Mouse (Mus musculus) hindbrain, embryonic 11.5 days (tissue): ENCODE measurements around the gene Cfap97d1. TPM values are rescaled to one million over a fixed set of nuclear protein-coding genes. Genes with fewer than 3 reads are reported as not detected.
"Not testable (repeated sequence)": the region's sequence is repeated elsewhere in the genome, so short reads cannot be mapped to it uniquely, and the experiment has no call there.

Source experiments
- ATAC-seq: fragments of 200-750 bp; cut with Nextera tagmentation; 2 replicates; pipeline ENCODE4 v1.8.0; 2017; ENCODE audit warnings: mild to moderate bottlenecking, moderate TSS enrichment, moderate library complexity; ENCODE audit not compliant: low FRiP score
- DNase-seq: peaks from one replicate; pipeline ENCODE4 v3.0.0-alpha.2; 2015; ENCODE audit warnings: low spot score
- H3K27ac ChIP-seq: fragments of 300-500 bp; sonication (generic); 2 replicates; pipeline ENCODE4 v1.5.1; 2014; ENCODE audit warnings: mild to moderate bottlenecking, low read depth, low read length
- H3K27me3 ChIP-seq: fragments of 300-500 bp; sonication (generic); 2 replicates; pipeline ENCODE4 v1.6.1; 2014; ENCODE audit warnings: mild to moderate bottlenecking, low read length, moderate library complexity, mixed read lengths; ENCODE audit not compliant: control insufficient read depth, insufficient read depth
- H3K36me3 ChIP-seq: fragments of 300-500 bp; sonication (generic); 2 replicates; pipeline ENCODE4 v1.6.1; 2014; ENCODE audit warnings: mild to moderate bottlenecking, low read length, moderate library complexity, mixed read lengths; ENCODE audit not compliant: control insufficient read depth, insufficient read depth
- H3K4me1 ChIP-seq: fragments of 300-500 bp; sonication (generic); replicated peaks from 2 replicates; pipeline ENCODE4 v1.6.1; 2014; ENCODE audit warnings: low read length, mixed read lengths; ENCODE audit not compliant: control insufficient read depth, insufficient read depth
- H3K4me2 ChIP-seq: fragments of 300-500 bp; sonication (generic); replicated peaks from 2 replicates; pipeline ENCODE4 v1.6.1; 2014; ENCODE audit warnings: mild to moderate bottlenecking, low read depth, low read length
- H3K4me3 ChIP-seq: fragments of 300-500 bp; sonication (generic); 2 replicates; pipeline ENCODE4 v1.5.1; 2014; ENCODE audit warnings: low read depth, low read length
- H3K9ac ChIP-seq: fragments of 300-500 bp; sonication (generic); 2 replicates; pipeline ENCODE4 v1.6.1; 2014; ENCODE audit warnings: low read depth, low read length
- H3K9me3 ChIP-seq: fragments of 300-500 bp; sonication (generic); 2 replicates; pipeline ENCODE4 v1.6.1; 2016; ENCODE audit warnings: low read length; ENCODE audit not compliant: control insufficient read depth
- WGBS: fragments of 180-500 bp; shearing (Covaris S2); extraction: QIAGEN DNeasy Blood & Tissue Kit; methylation state at CpG from one replicate; pipeline ENCODE4 v1.1.7; 2014; 5-methylcytosine and 5-hydroxymethylcytosine counted together
- polyA plus RNA-seq: library from polyadenylated mRNA; unstranded; fragments of >200 nt; fragmentation: Nextera tagmentation; extraction: Ambion mirVana; gene quantifications from 2 replicates; pipeline ENCODE4 v1.2.1, GENCODE M21; 2014

The Cfap97d1 gene
- polyA plus RNA-seq, 1 experiment from 2014 or later: not detected

DNA sequence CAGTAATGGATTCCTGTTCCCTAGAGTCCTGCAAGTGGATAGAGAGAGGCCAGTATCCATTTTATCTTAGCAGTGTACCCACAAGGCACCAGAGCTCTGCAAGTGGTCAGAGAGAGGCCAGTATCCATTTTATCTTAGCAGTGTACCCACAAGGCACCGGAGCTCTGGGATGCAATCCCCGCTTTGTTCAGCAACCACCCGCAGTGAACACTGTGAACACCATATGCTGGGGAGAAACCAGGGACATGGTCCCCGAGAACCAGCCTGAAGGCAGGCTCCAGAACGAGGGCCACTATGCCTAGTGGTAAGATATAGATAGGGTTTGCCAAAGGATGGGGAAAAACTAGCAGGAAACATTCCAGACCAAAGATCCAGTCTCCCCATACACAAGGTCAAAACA lies 4.9 kb upstream of the Cfap97d1 start:
- Histone ChIP-seq H3K4me2 (no peak overlapping the region), H3K9me3 (no peaks in the 10 kb centered on the region), H3K36me3 (no peaks in the 10 kb centered on the region), H3K4me3 (no peak overlapping the region), H3K27me3 (no peaks in the 10 kb centered on the region), H3K27ac (no peak overlapping the region), H3K4me1 (no peaks in the 10 kb centered on the region), H3K9ac (no peak overlapping the region)
- DNase-seq: no peak
- 81% methylated on average over 5 of the region's 5 CpGs for WGBS
- ATAC-seq: no peak

DNA sequence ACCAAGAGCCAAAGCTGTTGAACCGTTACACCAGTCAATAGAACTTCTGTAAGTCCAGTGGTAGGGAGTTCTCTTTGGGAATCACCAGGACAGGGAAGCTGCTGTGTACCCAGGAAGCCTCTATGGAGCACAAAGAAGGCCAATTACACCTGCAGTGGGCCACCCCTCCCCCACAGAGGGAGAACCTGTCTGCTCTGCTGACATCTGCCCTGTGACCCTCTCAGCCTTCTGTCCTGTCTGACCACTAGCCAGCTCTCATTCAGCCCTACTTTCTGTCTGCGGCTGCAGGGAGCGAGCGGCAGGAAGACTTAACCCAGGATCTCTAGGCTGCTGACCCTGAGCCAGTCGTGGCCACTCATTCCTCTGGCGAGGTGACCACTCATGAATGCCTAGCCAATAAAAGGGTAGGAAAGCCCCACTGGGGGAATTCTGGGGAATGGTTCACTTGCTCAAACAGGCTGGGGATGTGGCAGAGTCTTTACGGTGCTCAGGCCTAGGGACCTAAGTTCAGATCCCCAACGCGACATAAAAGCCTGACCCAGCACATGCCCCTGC lies 3.4 kb upstream of the Cfap97d1 start:
- Histone ChIP-seq H3K27me3 (no peaks in the 10 kb centered on the region; the same call in 1 of the 2 replicates), H3K9ac (0 out of 2 replicates have a peak overlapping the region, but pooled peaks have one; percentile 11), H3K4me3 (no peak overlapping the region), H3K9me3 (no peaks in the 10 kb centered on the region), H3K4me2 (no peak overlapping the region), H3K4me1 (no peaks in the 10 kb centered on the region), H3K36me3 (no peaks in the 10 kb centered on the region), H3K27ac (no peak overlapping the region)
- WGBS: 72% methylated on average over 9 of the region's 9 CpGs
- ATAC-seq: no peak
- DNase-seq: no peak

DNA sequence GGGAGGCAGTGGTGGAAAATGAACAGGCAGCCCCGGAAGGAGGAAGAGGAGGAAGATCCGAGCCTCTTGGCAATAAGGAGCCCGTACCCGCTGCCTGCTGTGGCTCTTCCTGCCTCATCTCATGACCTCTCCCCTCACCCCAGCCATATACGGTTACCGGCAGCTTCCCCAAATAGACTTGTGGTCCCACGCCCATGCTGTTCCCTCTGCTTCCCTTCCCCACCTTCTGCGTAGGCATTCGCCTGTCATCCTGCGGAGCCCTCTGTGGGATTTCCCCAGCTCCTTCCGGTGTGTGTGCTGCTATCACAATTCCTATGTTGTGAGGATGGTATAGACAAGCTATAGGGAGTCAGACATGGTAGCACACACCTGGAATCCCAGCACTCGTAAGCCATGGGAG lies 2.2 kb upstream of the Cfap97d1 start:
- Histone ChIP-seq H3K36me3 (no peaks in the 10 kb centered on the region), H3K4me1 (no peaks in the 10 kb centered on the region), H3K27ac (no peak overlapping the region), H3K27me3 (no peaks in the 10 kb centered on the region; the same call in 1 of the 2 replicates), H3K4me3 (no peak overlapping the region), H3K9ac (no peak overlapping the region), H3K9me3 (no peaks in the 10 kb centered on the region), H3K4me2 (no peak overlapping the region)
- WGBS: 81% methylated on average over 11 of the region's 12 CpGs
- DNase-seq: no peak
- no peak for ATAC-seq

DNA sequence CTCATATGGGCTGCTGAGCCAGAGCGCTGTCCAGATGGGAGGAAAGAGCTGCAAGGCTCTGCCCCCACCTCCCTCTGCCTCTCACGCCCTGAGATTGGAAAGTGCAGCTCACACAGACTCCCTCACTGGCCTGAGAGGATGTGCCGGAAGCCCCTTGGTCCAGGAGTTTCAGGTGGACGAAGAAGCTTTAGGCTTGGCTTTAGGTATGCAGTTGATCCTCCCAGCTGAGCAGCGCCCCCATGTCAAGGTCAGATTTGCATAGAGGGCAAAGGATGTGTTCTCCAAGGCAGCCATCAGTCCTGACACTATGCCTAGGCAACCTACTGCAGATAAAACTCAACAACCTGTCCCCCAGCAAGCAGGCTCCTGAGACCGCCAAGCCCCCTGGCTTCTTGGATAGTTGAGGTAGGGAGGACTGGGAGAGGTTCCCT lies 1.1 kb upstream of the Cfap97d1 start:
- Histone ChIP-seq H3K4me2 (no peak overlapping the region), H3K27me3 (no peaks in the 10 kb centered on the region; the same call in 1 of the 2 replicates), H3K4me3 (no peak overlapping the region), H3K9me3 (no peaks in the 10 kb centered on the region), H3K36me3 (no peaks in the 10 kb centered on the region), H3K4me1 (no peaks in the 10 kb centered on the region), H3K27ac (no peak overlapping the region), H3K9ac (no peak overlapping the region)
- DNase-seq (no peak), ATAC-seq (no peak)
- WGBS: 52% methylated on average over 6 of the region's 6 CpGs

DNA sequence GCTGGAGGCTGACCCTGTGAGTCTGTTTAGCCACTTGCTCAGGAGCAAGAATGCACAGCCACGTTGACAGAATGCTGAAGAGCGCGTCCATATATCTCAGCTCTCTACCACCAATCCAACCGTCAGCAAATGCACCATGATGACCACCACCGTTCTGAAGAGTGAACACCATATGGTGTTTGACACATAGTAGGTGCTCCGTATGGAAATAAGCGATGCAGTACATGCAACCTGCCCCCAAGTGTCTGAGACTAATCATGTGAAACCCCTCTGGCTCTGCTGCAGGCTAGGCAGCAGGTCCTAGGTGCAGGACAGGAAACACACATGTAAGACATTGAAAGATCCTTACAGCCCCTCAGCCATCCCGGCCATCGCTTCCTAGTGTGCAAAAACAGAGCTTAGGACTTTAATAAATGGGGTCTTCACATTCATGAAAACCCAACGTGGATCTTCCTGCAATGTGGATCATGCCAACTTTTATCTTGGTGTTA lies 603 bp upstream of the Cfap97d1 start:
- H3K4me1 ChIP-seq: no peaks in the 10 kb centered on the region
- H3K9ac ChIP-seq: no peak overlapping the region
- H3K4me3 ChIP-seq: no peak overlapping the region
- H3K27me3 ChIP-seq: no peaks in the 10 kb centered on the region; the same call in 1 of the 2 replicates
- H3K36me3 ChIP-seq: no peaks in the 10 kb centered on the region
- no peak overlapping the region for H3K27ac ChIP-seq
- no peak overlapping the region for H3K4me2 ChIP-seq
- H3K9me3 ChIP-seq: no peaks in the 10 kb centered on the region
- DNase-seq (no peak), ATAC-seq (no peak)
- 75% methylated on average over 10 of the region's 10 CpGs for WGBS

DNA sequence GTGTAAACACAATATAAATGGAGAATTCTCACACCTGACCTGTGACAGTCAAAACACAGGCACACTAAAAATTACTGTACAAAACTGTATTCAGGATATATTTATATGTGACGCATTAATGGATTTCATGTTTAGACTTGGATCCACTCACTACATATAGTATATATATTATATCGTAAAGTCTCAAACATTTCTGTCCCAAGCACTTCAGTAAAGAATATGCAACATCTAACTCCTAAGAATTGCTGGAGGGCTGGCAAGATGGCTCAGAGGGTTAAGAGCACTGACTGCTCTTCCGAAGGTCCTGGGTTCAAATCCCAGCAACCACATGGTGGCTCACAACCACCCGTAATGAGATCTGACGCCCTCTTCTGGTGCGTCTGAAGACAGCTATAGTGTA lies 1.4 kb downstream of the Cfap97d1 start:
- not testable (repeated sequence) for H3K36me3 ChIP-seq, H3K4me3 ChIP-seq, ATAC-seq, H3K27me3 ChIP-seq, H3K9ac ChIP-seq, H3K4me2 ChIP-seq, DNase-seq, H3K4me1 ChIP-seq, H3K27ac ChIP-seq, H3K9me3 ChIP-seq
- WGBS: 77% methylated on average over 6 of the region's 6 CpGs

DNA sequence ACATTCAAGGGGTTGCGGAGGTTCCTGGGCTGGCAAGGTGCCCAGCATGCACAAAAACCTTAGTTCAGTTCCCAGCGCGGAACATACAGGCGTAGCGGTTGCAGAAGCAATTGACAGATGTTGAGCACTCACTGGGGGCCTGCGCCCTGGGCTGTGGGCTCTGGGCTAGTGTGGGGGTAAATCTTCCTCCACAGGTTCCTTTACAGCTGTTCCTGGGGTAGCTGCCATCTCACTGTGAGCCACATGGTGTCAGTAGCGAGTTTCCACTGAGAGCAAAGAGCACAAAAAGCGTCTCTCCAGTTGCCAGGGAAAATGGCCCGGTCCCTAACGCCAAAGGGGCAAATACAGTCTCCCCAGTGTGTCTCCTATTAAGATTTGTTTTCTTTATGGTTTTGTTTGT lies 1.9 kb downstream of the Cfap97d1 start:
- WGBS: 9% methylated on average over 10 of the region's 10 CpGs
- no peak overlapping the region for H3K4me2 ChIP-seq
- H3K27me3 ChIP-seq: no peaks in the 10 kb centered on the region; the same call in 1 of the 2 replicates
- DNase-seq (peak; percentile 91), ATAC-seq (no peak)
- H3K4me3 ChIP-seq: no peak overlapping the region
- no peak overlapping the region for H3K9ac ChIP-seq
- H3K9me3 ChIP-seq: no peaks in the 10 kb centered on the region
- H3K4me1 ChIP-seq: no peaks in the 10 kb centered on the region
- no peak overlapping the region for H3K27ac ChIP-seq
- no peaks in the 10 kb centered on the region for H3K36me3 ChIP-seq

DNA sequence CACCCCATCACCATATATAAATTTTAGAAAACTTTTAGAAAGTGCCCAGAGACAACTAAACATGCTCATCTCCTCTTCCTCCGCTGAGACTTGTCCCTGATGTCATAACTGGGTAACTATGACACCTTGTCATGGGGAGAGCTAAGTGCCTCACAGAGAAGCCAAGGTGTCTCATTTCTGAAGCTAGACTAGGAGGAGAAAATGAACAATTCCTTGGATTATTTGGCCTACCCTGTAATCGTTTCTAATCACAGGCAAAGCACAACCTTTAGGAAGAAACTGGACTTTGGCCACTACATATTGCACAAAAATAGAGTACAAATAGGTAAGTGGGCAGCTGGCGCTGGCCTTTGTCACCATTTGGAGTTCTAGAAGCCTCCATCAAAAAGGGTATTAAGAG lies 2.8 kb downstream of the Cfap97d1 start, which contains the start of gene Dusp3:
Gene Dusp3 (minus strand): TSS at position 101 of the 400 bp plus-strand sequence.
- no peak for DNase-seq
- Histone ChIP-seq H3K36me3 (no peaks in the 10 kb centered on the region), H3K27ac (no peak within 1 kb of the TSS), H3K4me3 (no peak within 1 kb of the TSS), H3K9me3 (no peaks in the 10 kb centered on the region), H3K4me1 (no peaks in the 10 kb centered on the region), H3K27me3 (no peaks in the 10 kb centered on the region; the same call in 1 of the 2 replicates), H3K4me2 (no peak within 1 kb of the TSS), H3K9ac (no peak within 1 kb of the TSS)
- ATAC-seq: no peak
- WGBS: 85% methylated on average over 3 of the region's 3 CpGs

DNA sequence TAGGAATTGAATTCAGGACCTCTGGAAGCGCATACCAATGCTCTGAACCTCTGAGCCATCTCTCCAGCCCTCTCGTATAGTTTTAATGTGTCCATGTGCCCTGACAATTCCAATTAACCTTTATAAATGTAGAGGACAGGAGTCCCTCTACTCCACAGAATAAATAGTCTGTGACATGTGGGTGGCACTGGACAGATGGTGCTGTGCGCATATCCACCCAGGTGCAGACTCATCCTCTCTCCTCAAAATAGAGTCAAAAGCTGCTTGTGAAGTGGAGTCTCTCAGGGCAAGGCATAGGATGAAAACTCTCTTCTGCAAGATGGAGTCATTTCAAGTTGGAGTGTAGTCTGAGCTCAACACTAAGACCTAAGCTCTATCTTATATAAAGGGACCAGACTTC lies 6.2 kb downstream of the Cfap97d1 start:
- Histone ChIP-seq H3K9me3 (no peaks in the 10 kb centered on the region), H3K4me2 (no peak overlapping the region), H3K27me3 (no peaks in the 10 kb centered on the region), H3K4me3 (no peak overlapping the region), H3K9ac (no peak overlapping the region), H3K36me3 (no peaks in the 10 kb centered on the region), H3K4me1 (no peaks in the 10 kb centered on the region), H3K27ac (no peak overlapping the region)
- 90% methylated on average over 3 of the region's 3 CpGs for WGBS
- no peak for DNase-seq
- no peak for ATAC-seq
